19 mouse cellular contexts compared by ENCODE assay signal in genomic region chr2:108681574-108681973, GRCm38 (mm10).
DNase-seq lines count a peak whose midpoint lies in the region; ATAC-seq and TF ChIP-seq lines count a peak whose summit lies in the region.
"Had no signal": no experiment of that assay in that cellular context is flagged by ENCODE, and none has a peak within 500 bp of the region (broad histone marks: within the 10 kb centered on the region; RNA-seq: fewer than 3 reads in every experiment).

No protein-coding gene starts in this region.

- no peak overlapping the region for H3K27ac ChIP-seq in MEL (ENCODE audit: control insufficient read depth, low read depth, low read length)
- H3K27ac ChIP-seq in midbrain, embryonic 15.5 days: no peak overlapping the region

- no peaks in the 10 kb centered on the region for H3K27me3 ChIP-seq in MEL (ENCODE audit: control insufficient read depth in 1 of 2, insufficient read depth in 2 of 2, low read length in 2 of 2)
- no peaks in the 10 kb centered on the region for H3K27me3 ChIP-seq in midbrain, embryonic 15.5 days (replicated peaks)
- H3K27me3 ChIP-seq: CH12.LX, Patski had no signal

- no peak overlapping the region for H3K4me3 ChIP-seq in MEL (ENCODE audit: control insufficient read depth in 1 of 2, insufficient read depth in 1 of 2, low read depth in 2 of 2, low read length in 2 of 2)
- H3K4me3 ChIP-seq in midbrain, embryonic 15.5 days: no peak overlapping the region

- peak; percentile 42 for DNase-seq in MEL (ENCODE audit: low read depth, low spot score)
- DNase-seq: adrenal gland, adult 2 months; adrenal gland, adult 8-10 months; adrenal gland, postnatal 10 days; adrenal gland, postnatal 14 days; adrenal gland, postnatal 25 days; adrenal gland, postnatal 36 days; B cell, adult 2 months; cerebellum, adult 11 months; cerebellum, adult 11-12 months; cerebellum, adult 18-20 months; cerebellum, adult 2 months; cerebellum, adult 8-10 months had no signal

- no peak for TF ChIP-seq POLR2A in MEL (IDR thresholded peaks at IDR 0.05; ENCODE audit: control insufficient read depth in 1 of 2, insufficient read depth in 1 of 2, low read depth in 1 of 2, low read length in 2 of 2, poor library complexity in 1 of 2)

- TF ChIP-seq RAD21 in MEL (IDR thresholded peaks at IDR 0.05; ENCODE audit: low read depth, low read length): no peak

- no peak overlapping the region for H3K4me2 ChIP-seq in midbrain, embryonic 15.5 days

- WGBS in midbrain, embryonic 15.5 days: 92% methylated on average over 3 of the region's 3 CpGs

- ATAC-seq in midbrain, embryonic 15.5 days (replicated peaks): no peak
- ATAC-seq: activated CD4-positive, CD25-positive, alpha-beta regulatory T cell, adult 4 months; CD4-positive, CD25-positive, alpha-beta regulatory T cell, adult 4 months; Patski had no signal

- H3K9ac ChIP-seq in MEL (ENCODE audit: control insufficient read depth, low read depth, low read length, poor library complexity, severe bottlenecking): no peak overlapping the region
- H3K9ac ChIP-seq in midbrain, embryonic 15.5 days: no peak overlapping the region

- peaks cover 3 to 5% of the 10 kb centered on the region in 2 experiments; a peak in 3 of 4 replicates for H3K4me1 ChIP-seq in MEL (ENCODE audit: control insufficient read depth in 1 of 2, insufficient read depth in 2 of 2, low read length in 2 of 2)
- no peaks in the 10 kb centered on the region for H3K4me1 ChIP-seq in midbrain, embryonic 15.5 days

- H3K9me3 ChIP-seq in MEL (replicated peaks; ENCODE audit: insufficient read depth, low read length): no peaks in the 10 kb centered on the region
- H3K9me3 ChIP-seq in midbrain, embryonic 15.5 days: no peaks in the 10 kb centered on the region

- no peaks in the 10 kb centered on the region for H3K79me2 ChIP-seq in MEL (ENCODE audit: control insufficient read depth, insufficient read depth, low read length, poor library complexity)

- peaks cover 0 to 11% of the 10 kb centered on the region in 2 experiments; a peak in 2 of 4 replicates for H3K36me3 ChIP-seq in MEL (ENCODE audit: control insufficient read depth in 1 of 2, insufficient read depth in 2 of 2, low read length in 2 of 2)
- no peaks in the 10 kb centered on the region for H3K36me3 ChIP-seq in midbrain, embryonic 15.5 days (replicated peaks)
- H3K36me3 ChIP-seq: G1E had no signal

- TF ChIP-seq CTCF in MEL (IDR thresholded peaks at IDR 0.05 in 2 of 3, conservative IDR thresholded peaks at IDR 0.05 in 1 of 3; ENCODE audit: control insufficient read depth in 1 of 3, insufficient read depth in 1 of 3, low read depth in 2 of 3, low read length in 3 of 3, poor library complexity in 1 of 3, severe bottlenecking in 1 of 3): no peak

- peak; percentile 73 to 80; a peak in 3 of 4 replicates for TF ChIP-seq EP300 in MEL (IDR thresholded peaks at IDR 0.05; ENCODE audit: low read depth in 1 of 2, low read length in 2 of 2)

TF ChIP-seq in MEL, 35 proteins besides CTCF, POLR2A, EP300 and RAD21:
- TF ChIP-seq ZMIZ1 (IDR thresholded peaks at IDR 0.05; ENCODE audit: low read depth, low read length) (no peak), NELFE (IDR thresholded peaks at IDR 0.05; ENCODE audit: low read depth, low read length) (no peak), POLR2AphosphoS2 (IDR thresholded peaks at IDR 0.05; ENCODE audit: low read length) (no peak), GATA1 (IDR thresholded peaks at IDR 0.05; ENCODE audit: low read depth, low read length) (peak; percentile 79), MYC (IDR thresholded peaks at IDR 0.05; ENCODE audit: low read depth, low read length) (no peak), ETS1 (IDR thresholded peaks at IDR 0.05; ENCODE audit: low read depth, low read length) (peak; percentile 51; the same call in 1 of the 2 replicates), RCOR1 (IDR thresholded peaks at IDR 0.05; ENCODE audit: low read depth, low read length) (peak; percentile 72), MAFK (IDR thresholded peaks at IDR 0.05; ENCODE audit: borderline replicate concordance, low read depth, low read length) (no peak), TBP (IDR thresholded peaks at IDR 0.05; ENCODE audit: low read depth, low read length) (no peak), USF2 (IDR thresholded peaks at IDR 0.05; ENCODE audit: borderline replicate concordance in 1 of 2, insufficient read depth in 1 of 2, low read depth in 1 of 2, low read length in 2 of 2) (no peak), POLR2AphosphoS5 (IDR thresholded peaks at IDR 0.05; ENCODE audit: borderline replicate concordance, low read depth, low read length) (no peak), ZNF384 (IDR thresholded peaks at IDR 0.05; ENCODE audit: low read depth, low read length) (peak; percentile 88), TCF12 (IDR thresholded peaks at IDR 0.05; ENCODE audit: low read depth, low read length) (peak; percentile 54; the same call in 1 of the 2 replicates), KAT2A (conservative IDR thresholded peaks at IDR 0.05; ENCODE audit: low read depth, low read length) (no peak), MYB (IDR thresholded peaks at IDR 0.05; ENCODE audit: low read depth, low read length) (no peak), MAX (IDR thresholded peaks at IDR 0.05; ENCODE audit: low read length) (no peak), USF1 (IDR thresholded peaks at IDR 0.05; ENCODE audit: low read depth, low read length) (no peak), E2F4 (IDR thresholded peaks at IDR 0.05; ENCODE audit: borderline replicate concordance, low read depth, low read length) (no peak), MEF2A (IDR thresholded peaks at IDR 0.05; ENCODE audit: extremely low read depth, insufficient replicate concordance, low read depth, low read length, poor library complexity, severe bottlenecking) (no peak), CHD2 (IDR thresholded peaks at IDR 0.05; ENCODE audit: low read length) (no peak), ZKSCAN1 (IDR thresholded peaks at IDR 0.05; ENCODE audit: low read depth, low read length) (no peak), HCFC1 (IDR thresholded peaks at IDR 0.05; ENCODE audit: low read depth, low read length) (no peak), JUND (IDR thresholded peaks at IDR 0.05; ENCODE audit: low read depth, low read length) (no peak), MAZ (IDR thresholded peaks at IDR 0.05; ENCODE audit: low read depth, low read length) (no peak), UBTF (IDR thresholded peaks at IDR 0.05; ENCODE audit: borderline replicate concordance, insufficient read depth, low read depth, low read length) (no peak), MXI1 (IDR thresholded peaks at IDR 0.05; ENCODE audit: low read depth, low read length) (no peak), BHLHE40 (IDR thresholded peaks at IDR 0.05; ENCODE audit: borderline replicate concordance, low read depth, low read length) (no peak), ZC3H11A (IDR thresholded peaks at IDR 0.05; ENCODE audit: low read depth, low read length) (no peak), ELF1 (IDR thresholded peaks at IDR 0.05; ENCODE audit: low read depth, low read length) (0 out of 2 replicates have a peak, but pooled peaks have one; percentile 46), NRF1 (IDR thresholded peaks at IDR 0.05; ENCODE audit: insufficient read depth, low read depth, low read length, poor library complexity, severe bottlenecking) (no peak), TAL1 (IDR thresholded peaks at IDR 0.05; ENCODE audit: low read length) (no peak), CHD1 (IDR thresholded peaks at IDR 0.05; ENCODE audit: low read depth, low read length) (no peak), SIN3A (IDR thresholded peaks at IDR 0.05; ENCODE audit: low read length) (0 out of 2 replicates have a peak, but pooled peaks have one; percentile 32), SMC3 (IDR thresholded peaks at IDR 0.05; ENCODE audit: low read depth, low read length) (no peak), GABPA (IDR thresholded peaks at IDR 0.05; ENCODE audit: low read depth, low read length) (no peak)
TF ChIP-seq in MEL: peak in this region for 7.
